Mouse (Mus musculus): Measurements from ENCODE around the gene Duoxa1. TPM values are rescaled to one million over a fixed set of nuclear protein-coding genes. Genes with fewer than 3 reads are reported as not detected.

The Duoxa1 gene
- polyA plus RNA-seq, 1 experiment from 2014 or later: not detected

GRCm38 (mm10) chr2:122255997-122256396 is 57.5 kb downstream of the Duoxa1 start:
- peaks cover 2% of the 10 kb centered on the region; the same call in 1 of the 2 replicates for H3K36me3 ChIP-seq (ENCODE audit: control insufficient read depth, insufficient read depth, low read length)

More at GRCm38 (mm10) chr2:122255997-122256396, 57.5 kb downstream of the Duoxa1 start:
- 91% methylated on average over 5 of the region's 5 CpGs for WGBS
- H3K9ac ChIP-seq (ENCODE audit: low read depth, low read length): no peak overlapping the region
- H3K4me2 ChIP-seq: no peak overlapping the region
- no peak overlapping the region for H3K4me3 ChIP-seq (ENCODE audit: low read depth, low read length)
- H3K9me3 ChIP-seq (ENCODE audit: control insufficient read depth, low read length): no peaks in the 10 kb centered on the region
- no peaks in the 10 kb centered on the region for H3K27me3 ChIP-seq (replicated peaks; ENCODE audit: control insufficient read depth, insufficient read depth, low read length)
- DNase-seq (ENCODE audit: low spot score): no peak
- no peak overlapping the region for H3K27ac ChIP-seq (ENCODE audit: low read depth, low read length)
- no peak for ATAC-seq (replicated peaks; ENCODE audit: low FRiP score)
- no peaks in the 10 kb centered on the region for H3K4me1 ChIP-seq (replicated peaks; ENCODE audit: control insufficient read depth, insufficient read depth, low read length)

Other genes with a start within 250 kb of the Duoxa1 start
- gene Spg11, start 195.3 kb downstream of the Duoxa1 start, polyA plus RNA-seq (2014; fragmentation: Nextera tagmentation; extraction: Ambion mirVana): 9.3 and 9.8 TPM in 2 replicates
- 311 and 321 TPM in 2 replicates for gene B2m, start 166.0 kb downstream of the Duoxa1 start, polyA plus RNA-seq (2014; fragmentation: Nextera tagmentation; extraction: Ambion mirVana)
- 0.17 TPM in 1 of 2 replicates, not detected in the other for gene Trim69, start 153.0 kb downstream of the Duoxa1 start, polyA plus RNA-seq (2014; fragmentation: Nextera tagmentation; extraction: Ambion mirVana)
- gene Patl2, start 127.5 kb downstream of the Duoxa1 start, polyA plus RNA-seq (2014; fragmentation: Nextera tagmentation; extraction: Ambion mirVana): 0.15 TPM in 1 of 2 replicates, not detected in the other
- gene Terb2, start 127.5 kb downstream of the Duoxa1 start, polyA plus RNA-seq (2014; fragmentation: Nextera tagmentation; extraction: Ambion mirVana): not detected in 2 replicates
- 172 and 180 TPM in 2 replicates for gene Sord, start 79.0 kb downstream of the Duoxa1 start, polyA plus RNA-seq (2014; fragmentation: Nextera tagmentation; extraction: Ambion mirVana)
- gene Duox2, start 15.3 kb downstream of the Duoxa1 start, polyA plus RNA-seq (2014; fragmentation: Nextera tagmentation; extraction: Ambion mirVana): not detected in 2 replicates
- gene Duoxa2, start 14.8 kb downstream of the Duoxa1 start, polyA plus RNA-seq (2014; fragmentation: Nextera tagmentation; extraction: Ambion mirVana): 0.12 TPM in 1 of 2 replicates, not detected in the other
- gene Duox1, start 1.9 kb upstream of the Duoxa1 start, polyA plus RNA-seq (2014; fragmentation: Nextera tagmentation; extraction: Ambion mirVana): 0.10 TPM in 1 of 2 replicates, not detected in the other
- gene Shf, start 55.4 kb upstream of the Duoxa1 start, polyA plus RNA-seq (2014; fragmentation: Nextera tagmentation; extraction: Ambion mirVana): 2.5 TPM in 2 replicates
- 0.29 and 0.35 TPM in 2 replicates for gene Slc28a2, start 112.7 kb upstream of the Duoxa1 start, polyA plus RNA-seq (2014; fragmentation: Nextera tagmentation; extraction: Ambion mirVana)
- gene Gm14085, start 171.2 kb upstream of the Duoxa1 start, polyA plus RNA-seq (2014; fragmentation: Nextera tagmentation; extraction: Ambion mirVana): not detected in 2 replicates